Mouse (Mus musculus) megakaryocyte, embryonic 14.5 days (primary cell): ENCODE measurements around the gene B3glct.

Source experiments
- FLI1 ChIP-seq: IDR thresholded peaks from 2 replicates; pipeline ENCODE4 v1.6.1; 2012; ENCODE audit warnings: low read length, inconsistent platforms, mixed read lengths
- GATA1 ChIP-seq: IDR thresholded peaks from 3 replicates; pipeline ENCODE4 v1.6.1; 2012; ENCODE audit warnings: mixed read lengths, low read length, inconsistent platforms, borderline replicate concordance

- TF ChIP-seq GATA1 (no peak), FLI1 (no peak)
These were observed 38.3 kb downstream of the B3glct start for GRCm38 (mm10) chr5:149716329-149716690.
